Mouse (Mus musculus) neural tube, embryonic 14.5 days (tissue): ENCODE measurements around the gene Smim22. TPM values are rescaled to one million over a fixed set of nuclear protein-coding genes. Genes with fewer than 3 reads are reported as not detected.

Experiments used
- ATAC-seq: fragments of 200-750 bp; cut with Nextera tagmentation; 2 replicates; pipeline ENCODE4 v1.8.0; 2017; ENCODE audit warnings: low read depth, mild to moderate bottlenecking, moderate TSS enrichment, moderate library complexity
- H3K27ac ChIP-seq: fragments of 300-500 bp; sonication (generic); 2 replicates; pipeline ENCODE4 v1.5.1; 2014; ENCODE audit warnings: low read depth, mild to moderate bottlenecking, control low read depth, low read length, moderate library complexity, mixed read lengths
- H3K27me3 ChIP-seq: fragments of 300-500 bp; sonication (generic); 2 replicates; pipeline ENCODE4 v1.6.1; 2014; ENCODE audit warnings: low read length; ENCODE audit not compliant: control insufficient read depth, insufficient read depth
- H3K36me3 ChIP-seq: fragments of 300-500 bp; sonication (generic); 2 replicates; pipeline ENCODE4 v1.6.1; 2014; ENCODE audit warnings: low read length, mixed read lengths; ENCODE audit not compliant: control insufficient read depth, insufficient read depth
- H3K4me1 ChIP-seq: fragments of 300-500 bp; sonication (generic); 2 replicates; pipeline ENCODE4 v1.6.1; 2014; ENCODE audit warnings: low read length; ENCODE audit not compliant: control insufficient read depth, insufficient read depth
- H3K4me2 ChIP-seq: fragments of 300-500 bp; sonication (generic); 2 replicates; pipeline ENCODE4 v1.6.1; 2014; ENCODE audit warnings: mild to moderate bottlenecking, low read depth, low read length, control low read depth
- H3K4me3 ChIP-seq: fragments of 300-500 bp; sonication (generic); 2 replicates; pipeline ENCODE4 v1.5.1; 2014; ENCODE audit warnings: low read depth, low read length, control low read depth, mixed read lengths
- H3K9ac ChIP-seq: fragments of 300-500 bp; sonication (generic); replicated peaks from 2 replicates; pipeline ENCODE4 v1.6.1; 2014; ENCODE audit warnings: low read depth, mild to moderate bottlenecking, control low read depth, low read length, mixed read lengths
- H3K9me3 ChIP-seq: fragments of 300-500 bp; sonication (generic); 2 replicates; pipeline ENCODE4 v1.6.1; 2016; ENCODE audit warnings: low read length; ENCODE audit not compliant: control insufficient read depth
- WGBS: fragments of 180-500 bp; shearing (Covaris S2); extraction: QIAGEN DNeasy Blood & Tissue Kit; methylation state at CpG from one replicate; pipeline ENCODE4 v1.1.7; 2014; 5-methylcytosine and 5-hydroxymethylcytosine counted together
- polyA plus RNA-seq: library from polyadenylated mRNA; unstranded; fragments of >200 nt; fragmentation: Nextera tagmentation; extraction: Ambion mirVana; gene quantifications from 2 replicates; pipeline ENCODE4 v1.2.1, GENCODE M21; 2014

Gene Smim22
- polyA plus RNA-seq, 1 experiment from 2014 or later = not detected

DNA sequence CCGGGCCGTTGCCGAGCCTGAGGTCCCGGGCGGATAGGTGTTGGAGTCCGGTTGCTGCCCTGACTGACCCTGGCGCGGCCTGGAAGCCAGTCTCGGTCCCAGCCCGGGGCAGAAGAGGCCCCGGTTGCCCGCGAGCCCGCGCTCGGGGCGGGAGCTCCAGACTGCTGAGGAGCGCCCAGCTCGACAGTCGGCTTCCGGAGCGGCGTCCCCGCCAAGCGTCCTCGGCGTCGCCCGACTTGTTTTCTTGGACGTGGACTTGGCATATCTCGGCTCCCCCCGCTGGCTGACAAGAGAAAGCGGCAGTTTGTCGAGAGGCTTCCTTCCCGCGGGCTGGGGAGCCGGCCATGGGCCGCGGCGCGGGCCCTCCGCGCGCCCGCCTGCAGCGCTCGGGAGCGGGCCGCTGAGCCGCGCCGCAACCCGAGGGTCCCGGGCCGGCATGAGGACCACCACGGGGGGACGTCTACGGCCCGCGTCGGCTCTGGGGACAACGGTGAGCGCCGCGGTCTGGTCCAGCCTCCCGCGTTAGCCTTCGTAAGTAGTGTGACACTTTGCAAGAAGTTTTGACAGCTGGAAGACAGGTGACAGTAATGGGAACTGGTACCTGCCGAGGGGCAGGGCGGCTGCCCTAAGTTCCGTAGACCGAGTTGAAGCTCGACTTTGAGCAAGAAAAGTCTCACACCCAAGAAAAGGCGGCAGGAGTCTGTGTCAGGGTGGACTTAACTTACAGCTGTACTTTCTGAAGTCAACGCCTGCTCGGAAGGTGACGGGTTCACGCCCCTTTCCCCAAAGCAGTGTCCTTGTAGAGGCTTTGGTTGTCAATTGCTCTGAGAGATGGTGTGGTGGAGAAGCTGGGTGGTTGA is 43.4 kb downstream of the Smim22 start:
- Histone ChIP-seq H3K9me3 (no peaks in the 10 kb centered on the region), H3K4me3 (peak overlapping the region; percentile 98), H3K27me3 (no peaks in the 10 kb centered on the region), H3K36me3 (peaks cover 35% of the 10 kb centered on the region), H3K4me2 (peak overlapping the region; percentile 64), H3K4me1 (peaks cover 26% of the 10 kb centered on the region), H3K27ac (peak overlapping the region; percentile 95), H3K9ac (peak overlapping the region; percentile 89)
- peak; percentile 81 for ATAC-seq
- under 1% methylated on average over 76 of the region's 78 CpGs for WGBS

Other genes starting within 250 kb of the Smim22 start
- gene Cdip1, start 217.0 kb upstream of the Smim22 start, polyA plus RNA-seq = 125 TPM in 2 replicates
- gene 4930562C15Rik, start 171.9 kb upstream of the Smim22 start, polyA plus RNA-seq = 0.85 and 0.86 TPM in 2 replicates
- 63.6 and 65.0 TPM in 2 replicates for gene Ubald1, start 127.0 kb upstream of the Smim22 start, polyA plus RNA-seq
- gene Mgrn1, start 121.0 kb upstream of the Smim22 start, polyA plus RNA-seq = 125 and 128 TPM in 2 replicates
- gene Nudt16l1, start 68.5 kb upstream of the Smim22 start, polyA plus RNA-seq = 135 and 140 TPM in 2 replicates
- gene Anks3, start 43.1 kb upstream of the Smim22 start, polyA plus RNA-seq = 62.2 and 62.5 TPM in 2 replicates
- gene Sept12, start 9.4 kb upstream of the Smim22 start, polyA plus RNA-seq = not detected in 2 replicates
- gene Rogdi, start 6.3 kb downstream of the Smim22 start, polyA plus RNA-seq = 171 and 200 TPM in 2 replicates
- gene Glyr1, start 42.6 kb downstream of the Smim22 start, polyA plus RNA-seq = 102 and 165 TPM in 2 replicates
- gene Ubn1, start 42.8 kb downstream of the Smim22 start, polyA plus RNA-seq = 14.4 and 16.7 TPM in 2 replicates
- gene Ppl, start 125.1 kb downstream of the Smim22 start, polyA plus RNA-seq = 0.35 and 0.37 TPM in 2 replicates
- gene Sec14l5, start 139.8 kb downstream of the Smim22 start, polyA plus RNA-seq = 0.27 and 0.28 TPM in 2 replicates
- gene Nagpa, start 196.7 kb downstream of the Smim22 start, polyA plus RNA-seq = 8.9 and 10.3 TPM in 2 replicates
- gene AU021092, start 215.0 kb downstream of the Smim22 start, polyA plus RNA-seq = 13.0 and 14.2 TPM in 2 replicates
- 41.3 and 42.4 TPM in 2 replicates for gene Alg1, start 226.3 kb downstream of the Smim22 start, polyA plus RNA-seq
- 6.6 and 7.0 TPM in 2 replicates for gene Eef2kmt, start 248.7 kb downstream of the Smim22 start, polyA plus RNA-seq